Mouse (Mus musculus) forelimb bud, embryonic 11.5 days (tissue): Measurements from ENCODE around the gene Mast4.
A peak's percentile ranks its signal among the peaks of the same experiment; 100 is the strongest.

Experiments used
- DNase-seq: peaks from one replicate; pipeline ENCODE4 v3.0.0-alpha.2; 2012; ENCODE audit warnings: low read depth, low spot score

The Mast4 gene

GRCm38 (mm10) chr13:103198210-103198940 is 135.9 kb downstream of the Mast4 start:
- DNase-seq: no peak

GRCm38 (mm10) chr13:103196307-103196706 is 138.0 kb downstream of the Mast4 start:
- no peak for DNase-seq

- DNase-seq: no peak
Measured at GRCm38 (mm10) chr13:103195847-103196246, 138.4 kb downstream of the Mast4 start.

- DNase-seq: no peak
Measured at GRCm38 (mm10) chr13:103183566-103183965, 150.7 kb downstream of the Mast4 start.

GRCm38 (mm10) chr13:103181836-103182235 is 152.5 kb downstream of the Mast4 start:
- DNase-seq: no peak

- no peak for DNase-seq
Measured at GRCm38 (mm10) chr13:103176871-103177270, 157.4 kb downstream of the Mast4 start.

GRCm38 (mm10) chr13:103174431-103174830 is 159.9 kb downstream of the Mast4 start:
- no peak for DNase-seq

- peak; percentile 72 for DNase-seq
Measured at GRCm38 (mm10) chr13:103173545-103174182, 160.6 kb downstream of the Mast4 start.

- no peak for DNase-seq
Measured at GRCm38 (mm10) chr13:103151944-103152343, 182.4 kb downstream of the Mast4 start.

- no peak for DNase-seq
Measured at GRCm38 (mm10) chr13:103151171-103151570, 183.1 kb downstream of the Mast4 start.

- DNase-seq: no peak
Measured at GRCm38 (mm10) chr13:103150671-103151070, 183.6 kb downstream of the Mast4 start.

GRCm38 (mm10) chr13:103149415-103149814 is 184.9 kb downstream of the Mast4 start:
- DNase-seq: no peak

- DNase-seq: no peak
Measured at GRCm38 (mm10) chr13:103144343-103144742, 190.0 kb downstream of the Mast4 start.

GRCm38 (mm10) chr13:103141304-103141703 is 193.0 kb downstream of the Mast4 start:
- DNase-seq: no peak

- DNase-seq: no peak
Measured at GRCm38 (mm10) chr13:103140051-103140450, 194.2 kb downstream of the Mast4 start.

- DNase-seq: no peak
Measured at GRCm38 (mm10) chr13:103138298-103138697, 196.0 kb downstream of the Mast4 start.

- no peak for DNase-seq
Measured at GRCm38 (mm10) chr13:103135224-103135883, 198.9 kb downstream of the Mast4 start.

- DNase-seq: no peak
Measured at GRCm38 (mm10) chr13:103131781-103132180, 202.5 kb downstream of the Mast4 start.

GRCm38 (mm10) chr13:103129130-103129797 is 205.0 kb downstream of the Mast4 start:
- no peak for DNase-seq

GRCm38 (mm10) chr13:103128729-103129128 is 205.6 kb downstream of the Mast4 start:
- DNase-seq: no peak

- DNase-seq: no peak
Measured at GRCm38 (mm10) chr13:103127594-103127993, 206.7 kb downstream of the Mast4 start.

- no peak for DNase-seq
Measured at GRCm38 (mm10) chr13:103123716-103124115, 210.6 kb downstream of the Mast4 start.
